Mouse (Mus musculus) ES-E14 (cell line): ENCODE data around the gene Fam24a. TPM values are rescaled to one million over a fixed set of nuclear protein-coding genes. Genes with fewer than 3 reads are reported as not detected.
A peak's percentile ranks its signal among the peaks of the same experiment; 100 is the strongest.

Experiments used
- DNase-seq: peaks from one replicate; pipeline ENCODE4 v3.0.0-alpha.2; 2013; ENCODE audit warnings: low read depth, low spot score
- H3K27ac ChIP-seq: 2 replicates; pipeline ENCODE4 v1.5.1; 2012; ENCODE audit warnings: low read depth, mild to moderate bottlenecking, low read length, moderate library complexity, mixed read lengths; ENCODE audit not compliant: poor library complexity, insufficient read depth, severe bottlenecking
- H3K36me3 ChIP-seq: 2 replicates; pipeline ENCODE4 v1.6.1; 2012; ENCODE audit warnings: mild to moderate bottlenecking, low read length, moderate library complexity, mixed read lengths; ENCODE audit not compliant: control insufficient read depth, poor library complexity, insufficient read depth, severe bottlenecking
- H3K4me1 ChIP-seq, 2 experiments: fragments of 150-350 bp in 1 of 2; sonication (generic) in 1 of 2; 2 replicates each; pipeline ENCODE4 v1.6.1; 2012; ENCODE audit warnings: low read length in 2 of 2, mild to moderate bottlenecking in 1 of 2, mixed read lengths in 1 of 2; ENCODE audit not compliant: control insufficient read depth in 2 of 2, insufficient read depth in 2 of 2, poor library complexity in 1 of 2
- H3K4me3 ChIP-seq, 2 experiments: fragments of 150-350 bp in 1 of 2; sonication (generic) in 1 of 2; 2 replicates each; pipeline ENCODE4 v1.5.1; 2012; ENCODE audit warnings: low read length in 2 of 2, low read depth in 1 of 2, mild to moderate bottlenecking in 1 of 2, mixed read lengths in 1 of 2; ENCODE audit not compliant: insufficient read depth in 1 of 2, poor library complexity in 1 of 2, severe bottlenecking in 1 of 2
- H3K9ac ChIP-seq: 2 replicates; pipeline ENCODE4 v1.6.1; 2012; ENCODE audit warnings: low read depth, mild to moderate bottlenecking, low read length, mixed read lengths; ENCODE audit not compliant: poor library complexity, insufficient read depth, severe bottlenecking
- H3K9me3 ChIP-seq: fragments of 150-350 bp; sonication (generic); 2 replicates; pipeline ENCODE4 v1.6.1; 2012; ENCODE audit warnings: low read depth, mild to moderate bottlenecking, low read length; ENCODE audit not compliant: control insufficient read depth, insufficient read depth
- CHD2 ChIP-seq: IDR thresholded peaks from 2 replicates; pipeline ENCODE4 v1.6.1; 2014; ENCODE audit warnings: mild to moderate bottlenecking, low read depth, low read length, inconsistent platforms
- HCFC1 ChIP-seq: IDR thresholded peaks from 2 replicates; pipeline ENCODE4 v1.6.1; 2012; ENCODE audit warnings: low read length, inconsistent platforms, borderline replicate concordance; ENCODE audit not compliant: insufficient read depth
- MAFK ChIP-seq: IDR thresholded peaks from 2 replicates; pipeline ENCODE4 v1.6.1; 2014; ENCODE audit warnings: mild to moderate bottlenecking, low read depth, low read length, inconsistent platforms; ENCODE audit not compliant: insufficient read depth
- ZC3H11A ChIP-seq: IDR thresholded peaks from 2 replicates; pipeline ENCODE4 v1.6.1; 2012; ENCODE audit warnings: low read depth, mild to moderate bottlenecking, inconsistent platforms, low read length, borderline replicate concordance
- ZNF384 ChIP-seq: IDR thresholded peaks from 2 replicates; pipeline ENCODE4 v1.6.1; 2012; ENCODE audit warnings: low read depth, low read length, inconsistent platforms
- in situ Hi-C, 2 experiments: fragments of 600-800 bp; cut with MboI; formaldehyde crosslinking; loops; one replicate each; pipeline ENCODE4 v1.15.1; 2025; ENCODE audit warnings: low sequenced_read_pairs in 2 of 2, inconsistent platforms in 1 of 2; ENCODE audit not compliant: unreplicated experiment in 2 of 2
- total RNA-seq: library from RNA; depleted of rRNA; stranded (reverse); fragments of 300-350 nt; gene quantifications from 2 replicates; pipeline ENCODE4 v1.2.3, GENCODE M21; 2012

Gene Fam24a
- total RNA-seq, 1 experiment, result not detected

DNA sequence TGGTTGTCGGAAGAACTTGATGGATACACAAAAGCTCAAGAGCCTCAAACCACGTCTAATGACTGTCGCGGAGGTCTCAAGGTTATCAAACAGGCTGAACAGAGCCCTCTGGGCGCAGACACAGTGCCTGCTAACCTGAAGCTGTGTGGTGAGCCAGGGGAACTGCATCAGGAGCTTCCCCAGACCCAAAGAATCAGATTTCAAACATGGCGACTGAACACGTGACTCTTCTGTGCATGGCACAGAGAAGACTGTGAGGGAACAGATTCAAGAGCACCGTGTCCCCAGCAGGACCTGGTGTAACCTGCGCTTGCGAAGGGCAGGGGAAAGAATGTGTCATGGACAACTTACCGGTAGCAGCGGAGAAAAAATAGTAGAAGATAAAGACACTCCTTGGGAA is 16.1 kb upstream of the Fam24a start:
- DNase-seq, result peak; percentile 16

DNA sequence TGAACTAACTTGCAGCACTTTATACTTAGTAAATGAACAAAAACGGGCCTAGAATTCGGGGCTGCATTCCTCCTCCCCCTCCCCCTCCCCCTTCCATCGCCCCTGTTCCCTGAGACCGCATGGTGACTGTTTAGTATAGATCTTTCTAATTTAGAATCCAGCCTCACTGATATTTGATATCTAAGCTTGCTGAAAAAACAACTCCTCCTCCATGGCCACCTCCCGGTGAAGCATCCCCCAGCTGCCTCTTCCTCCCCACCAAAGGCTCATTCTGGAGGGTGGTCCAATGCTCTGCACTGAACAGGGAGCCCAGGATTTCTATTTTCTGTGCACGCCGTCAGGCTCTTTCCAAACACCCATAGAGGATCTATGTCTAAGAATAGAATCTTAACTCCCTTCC is 15.3 kb upstream of the Fam24a start:
- Histone ChIP-seq H3K4me1 (0 out of 4 replicates have a peak, but pooled peaks cover 0 to 3% of the 10 kb centered on the region in 2 experiments), H3K9me3 (no peaks in the 10 kb centered on the region), H3K4me3 (no peak overlapping the region), H3K9ac (no peak overlapping the region), H3K36me3 (no peaks in the 10 kb centered on the region), H3K27ac (no peak overlapping the region)
- TF ChIP-seq ZNF384 (no peak), ZC3H11A (no peak), MAFK (no peak), HCFC1 (no peak), CHD2 (no peak)
- no peak for DNase-seq
- in situ Hi-C loops, result no loop called here

More for the DNA sequence above, 16.1 kb upstream of the Fam24a start:
- H3K27ac ChIP-seq, result no peak overlapping the region
- no peak overlapping the region for H3K9ac ChIP-seq
- no peak overlapping the region for H3K4me3 ChIP-seq
- in situ Hi-C loops, result no loop called here
- H3K36me3 ChIP-seq, result no peaks in the 10 kb centered on the region
- H3K4me1 ChIP-seq, result 0 out of 4 replicates have a peak, but pooled peaks cover 0 to 3% of the 10 kb centered on the region in 2 experiments
- no peaks in the 10 kb centered on the region for H3K9me3 ChIP-seq
- no peak for TF ChIP-seq ZC3H11A

DNA sequence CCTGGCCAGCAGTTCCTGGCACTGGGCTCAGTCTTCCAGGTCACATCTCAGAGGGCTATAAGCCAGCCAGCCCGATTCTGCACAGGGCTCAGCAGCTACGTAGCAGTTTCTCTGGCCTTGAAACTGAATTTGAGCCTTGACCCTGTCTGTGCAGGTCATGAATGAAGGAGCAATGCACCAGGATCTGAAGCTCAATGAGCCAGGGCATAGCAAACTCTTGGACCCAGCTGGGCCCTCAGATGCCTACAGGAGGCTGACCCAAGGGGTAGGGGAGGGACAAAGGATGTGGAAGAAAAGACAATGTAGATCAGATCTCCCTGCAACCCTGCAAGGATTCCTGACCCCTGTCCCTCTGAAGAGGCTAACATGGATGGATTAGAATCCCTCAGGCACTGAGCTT is 11.5 kb upstream of the Fam24a start, which contains the start of gene Cuzd1:
Cuzd1 (minus strand) TSS at position 101 of the 400 bp plus-strand sequence.
- no peak within 1 kb of the TSS for H3K9ac ChIP-seq
- DNase-seq, result no peak
- TF ChIP-seq ZNF384 (no peak), MAFK (no peak), ZC3H11A (no peak), CHD2 (no peak), HCFC1 (no peak)
- H3K27ac ChIP-seq, result no peak within 1 kb of the TSS
- in situ Hi-C loops, result no loop called here
- H3K4me3 ChIP-seq, result no peak within 1 kb of the TSS
- H3K9me3 ChIP-seq, result no peaks in the 10 kb centered on the region
- H3K4me1 ChIP-seq, result 0 out of 4 replicates have a peak, but pooled peaks cover 0 to 3% of the 10 kb centered on the region in 2 experiments
- H3K36me3 ChIP-seq, result no peaks in the 10 kb centered on the region

DNA sequence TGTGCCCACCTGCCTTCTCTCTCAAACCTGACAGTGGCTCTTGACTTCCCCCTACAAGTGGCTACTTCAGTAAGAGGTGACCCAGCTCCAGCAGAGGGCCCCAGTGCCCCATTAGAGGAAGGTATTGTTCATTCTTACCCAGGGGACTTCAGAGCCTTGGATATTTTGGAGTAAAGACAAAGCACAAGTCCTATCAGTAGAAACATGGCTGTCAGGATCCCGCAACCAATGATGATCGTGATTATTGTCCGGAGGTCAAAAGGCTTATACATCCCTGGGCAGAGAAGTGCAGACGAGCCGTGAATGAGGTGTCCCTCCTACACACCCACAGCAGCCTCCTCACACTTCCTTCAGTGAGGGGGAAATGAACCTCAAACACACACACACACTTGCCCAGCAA is 6.6 kb upstream of the Fam24a start:
- no peak for TF ChIP-seq ZNF384
- no peak for TF ChIP-seq MAFK
- TF ChIP-seq CHD2, result no peak
- no peak for TF ChIP-seq ZC3H11A
- TF ChIP-seq HCFC1, result no peak
- no peak overlapping the region for H3K9ac ChIP-seq
- no peak overlapping the region for H3K4me3 ChIP-seq
- no peaks in the 10 kb centered on the region for H3K36me3 ChIP-seq
- DNase-seq, result no peak
- in situ Hi-C loops, result no loop called here
- no peak overlapping the region for H3K27ac ChIP-seq
- H3K4me1 ChIP-seq, result no peaks in the 10 kb centered on the region
- H3K9me3 ChIP-seq, result no peaks in the 10 kb centered on the region

DNA sequence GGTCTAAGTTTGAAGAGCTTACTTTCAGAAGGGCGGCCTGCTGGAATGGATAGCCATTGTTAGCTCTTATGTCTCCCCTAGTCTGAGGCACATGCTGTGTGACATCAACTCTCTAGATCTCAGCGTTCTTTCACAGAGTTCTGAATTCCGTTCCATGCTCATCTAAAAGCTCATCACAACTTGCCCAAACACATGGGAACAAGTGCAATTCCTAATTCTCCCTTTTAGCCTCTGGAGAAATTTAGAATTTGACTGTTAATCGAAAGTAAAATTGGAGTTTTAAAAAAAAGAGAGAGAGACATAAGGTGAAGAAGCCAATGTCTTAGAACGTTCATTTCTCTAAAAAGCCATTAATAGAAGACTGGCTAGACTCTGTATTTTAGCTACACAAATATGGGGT is 4.2 kb upstream of the Fam24a start, which contains the start of gene Fam24b:
Fam24b (minus strand) TSS at position 101 of the 400 bp plus-strand sequence.
- H3K9ac ChIP-seq, result no peak within 1 kb of the TSS
- H3K4me3 ChIP-seq, result no peak within 1 kb of the TSS
- no peak for DNase-seq
- no peaks in the 10 kb centered on the region for H3K36me3 ChIP-seq
- in situ Hi-C loops, result no loop called here
- no peak within 1 kb of the TSS for H3K27ac ChIP-seq
- H3K4me1 ChIP-seq, result no peaks in the 10 kb centered on the region
- H3K9me3 ChIP-seq, result no peaks in the 10 kb centered on the region
- TF ChIP-seq ZC3H11A, result no peak
- no peak for TF ChIP-seq CHD2
- TF ChIP-seq HCFC1, result no peak
- TF ChIP-seq MAFK, result no peak
- TF ChIP-seq ZNF384, result no peak
